In genomic region chr11:102604010-102604584, GRCm38 (mm10) we compare ENCODE assay signal across 7 mouse cellular contexts. TPM values are rescaled to one million over a fixed set of nuclear protein-coding genes. Genes with fewer than 3 reads are reported as not detected.
A peak's percentile ranks its signal among the peaks of the same experiment; 100 is the strongest.
DNase-seq lines count a peak whose midpoint lies in the region; ATAC-seq lines count a peak whose summit lies in the region.

Fzd2 (plus strand) TSS chr11:102604396.

- WGBS in intestine, embryonic 16.5 days = under 1% methylated on average over 27 of the region's 31 CpGs

- peak within 1 kb of the TSS; percentile 95 for H3K27ac ChIP-seq in intestine, embryonic 16.5 days (ENCODE audit: low read length)

- peaks cover 10% of the 10 kb centered on the region for H3K4me1 ChIP-seq in intestine, embryonic 16.5 days (ENCODE audit: control insufficient read depth, insufficient read depth, low read length)

- peak; percentile 86 for DNase-seq in adrenal gland, postnatal 10 days
- peak; percentile 96 for DNase-seq in embryo, embryonic 11.5 days (ENCODE audit: low read depth, low spot score)
- peak; percentile 87 for DNase-seq in gonadal fat pad, adult 2 months (ENCODE audit: low read depth)
- peak; percentile 57 to 85 for DNase-seq in left cerebral cortex, postnatal 25 days (ENCODE audit: low spot score in 2 of 2)
- DNase-seq in skeletal muscle tissue, adult 2 months (ENCODE audit: low read depth, low spot score) = peak; percentile 94

- peak within 1 kb of the TSS; percentile 72 for H3K4me3 ChIP-seq in intestine, embryonic 16.5 days (ENCODE audit: low read length)

- peak within 1 kb of the TSS; percentile 78 for H3K4me2 ChIP-seq in intestine, embryonic 16.5 days (ENCODE audit: low read depth, low read length)

- peak; percentile 91 for ATAC-seq in intestine, embryonic 16.5 days
- ATAC-seq in megakaryocyte-erythroid progenitor cell, adult 5-6 weeks (replicated peaks; ENCODE audit: low FRiP score, low TSS enrichment, poor library complexity, severe bottlenecking) = 0 out of 2 replicates have a peak, but pooled peaks have one; percentile 24

- peak within 1 kb of the TSS; percentile 77 for H3K9ac ChIP-seq in intestine, embryonic 16.5 days (ENCODE audit: low read depth, low read length)

- H3K9me3 ChIP-seq in intestine, embryonic 16.5 days (ENCODE audit: control insufficient read depth, low read length) = no peaks in the 10 kb centered on the region

- peaks cover 9% of the 10 kb centered on the region for H3K27me3 ChIP-seq in intestine, embryonic 16.5 days (replicated peaks; ENCODE audit: control insufficient read depth, insufficient read depth, low read length)

- intact Hi-C loops in left cerebral cortex, postnatal 25 days (cut with DNase I) = no loop called here

- H3K36me3 ChIP-seq in intestine, embryonic 16.5 days (ENCODE audit: control insufficient read depth, insufficient read depth, low read length) = no peaks in the 10 kb centered on the region

RNA-seq across cellular contexts. Expression of gene Fzd2, which starts in this region (rescaled TPM):
- total RNA-seq in adrenal gland, postnatal 10 days (2021) = 1 to 10 TPM; 6.3 to 7.2 TPM
- polyA plus RNA-seq in gonadal fat pad, adult 2 months (2012; rRNA removed) = 17.3 and 18.7 TPM in 2 replicates
- polyA plus RNA-seq in intestine, embryonic 16.5 days (2015; fragmentation: Nextera tagmentation; extraction: Ambion mirVana) = 9.4 and 9.8 TPM in 2 replicates
- 10 to 100 TPM in 1 of 2 experiments, 1 to 10 TPM in 1; 9.3 to 11.3 TPM for total RNA-seq in left cerebral cortex, postnatal 25 days (2021)
- total RNA-seq in megakaryocyte-erythroid progenitor cell, adult 5-6 weeks (2014; fragmentation: Nextera tagmentation) = not detected in 2 replicates
- not detected in 2 replicates for total RNA-seq in megakaryocyte-erythroid progenitor cell, adult 5-6 weeks (2017)

Comparison
In these comparisons a context has a peak if more than half of its experiments do, and no peak if none do; other contexts are left out.
1. Peak in every context shown above with its lines: DNase-seq, ATAC-seq, H3K4me3 ChIP-seq and H3K27ac ChIP-seq.
2. RNA of gene Fzd2 (total RNA-seq): 9.3 to 11.3 TPM in left cerebral cortex, postnatal 25 days and 6.3 to 7.2 TPM in adrenal gland, postnatal 10 days; not detected in megakaryocyte-erythroid progenitor cell, adult 5-6 weeks; every median in the first group is over 4 times any median in the second.
3. Peak in ATAC-seq in megakaryocyte-erythroid progenitor cell, adult 5-6 weeks; RNA of the gene not detected or under 1 TPM.